Mouse (Mus musculus): ENCODE data around the gene Gm21885. TPM values are rescaled to one million over a fixed set of nuclear protein-coding genes. Genes with fewer than 3 reads are reported as not detected.

Gene Gm21885
- polyA plus RNA-seq, 1 experiment from 2014 or later, result not detected

DNA sequence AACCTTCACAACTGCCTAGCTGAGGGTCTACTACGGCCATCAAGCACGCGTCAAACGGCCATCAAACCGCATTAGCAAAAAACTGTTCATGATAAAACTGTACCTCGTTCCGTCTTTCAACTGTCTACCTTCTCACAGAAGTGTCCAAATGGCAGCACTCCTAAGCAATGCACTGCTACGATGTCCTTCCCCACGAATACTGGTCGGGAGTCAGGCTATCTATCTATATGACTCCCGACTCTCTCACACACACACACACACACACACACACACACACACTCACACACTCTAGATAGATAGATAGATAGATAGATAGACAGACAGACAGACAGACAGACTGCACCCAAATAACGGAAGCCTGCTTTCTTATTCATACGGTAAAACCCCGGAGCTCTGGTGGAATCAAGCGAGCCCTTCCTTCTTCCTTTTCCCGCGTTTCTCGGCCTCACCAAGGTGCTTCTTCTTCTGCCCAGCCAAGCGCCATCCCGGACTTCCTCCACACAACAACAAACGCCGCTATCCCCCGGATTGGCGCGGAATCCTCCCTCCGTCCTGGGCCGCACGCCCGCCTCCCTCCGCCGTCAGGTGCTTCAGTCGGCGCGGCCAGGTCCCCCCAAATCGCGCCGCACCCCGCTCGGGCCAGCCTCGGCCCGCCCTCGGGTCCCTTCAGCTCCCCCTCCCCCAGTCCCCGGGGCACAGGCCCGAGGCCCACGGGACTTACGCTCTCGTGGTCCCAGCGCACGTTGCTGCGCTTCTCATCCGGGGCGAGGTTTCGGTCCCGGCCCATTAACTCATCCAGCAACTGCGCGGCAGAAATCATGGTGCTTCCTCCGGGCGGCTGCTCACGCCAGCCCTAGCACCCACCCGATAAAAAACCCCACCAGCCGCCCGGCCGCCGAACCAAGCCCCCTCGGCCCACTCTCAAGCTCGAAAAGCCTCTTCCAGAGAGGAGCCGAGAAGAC lies 39.6 kb downstream of the Gm21885 start:
- Histone ChIP-seq H3K9ac (ENCODE audit: low read length) (peak overlapping the region; percentile 100), H3K27ac (ENCODE audit: low read length) (peak overlapping the region; percentile 98), H3K4me3 (ENCODE audit: low read length) (peak overlapping the region; percentile 99), H3K27me3 (ENCODE audit: control insufficient read depth, insufficient read depth, low read length) (no peaks in the 10 kb centered on the region), H3K4me2 (ENCODE audit: low read depth, low read length) (peak overlapping the region; percentile 81), H3K36me3 (ENCODE audit: control insufficient read depth, insufficient read depth) (peaks cover 2% of the 10 kb centered on the region; the same call in 1 of the 2 replicates), H3K9me3 (replicated peaks; ENCODE audit: control insufficient read depth, low read length) (no peaks in the 10 kb centered on the region), H3K4me1 (ENCODE audit: control insufficient read depth, insufficient read depth, low read length) (peaks cover 43% of the 10 kb centered on the region)
- under 1% methylated on average over 67 of the region's 67 CpGs for WGBS
- ATAC-seq (replicated peaks; ENCODE audit: extremely low read depth, insufficient read depth, low FRiP score), result peak; percentile 69

DNA sequence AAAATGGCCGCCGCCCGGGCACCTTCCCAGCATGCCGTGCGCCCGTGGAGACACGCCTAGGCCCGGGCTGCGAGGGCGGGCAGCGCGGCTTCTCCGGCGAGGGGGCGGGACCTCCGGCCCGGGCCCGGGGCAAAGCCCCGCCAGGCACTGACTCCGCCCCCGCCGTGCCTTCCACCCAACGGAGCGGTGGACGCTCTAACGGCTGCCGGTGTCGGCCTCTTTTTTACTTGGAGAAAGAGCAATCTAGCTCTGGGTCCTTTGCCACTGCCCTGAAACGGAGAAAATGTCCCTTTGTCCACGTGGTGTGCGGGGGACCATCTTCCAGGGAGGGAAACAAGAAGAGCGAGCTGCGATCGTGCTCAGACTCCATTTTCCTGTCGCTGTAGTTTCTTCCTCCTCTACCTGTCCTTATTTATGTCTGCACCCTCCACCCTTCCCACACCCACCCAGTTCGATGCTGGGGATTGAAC lies 40.3 kb downstream of the Gm21885 start, which contains the start of gene Luc7l3:
Gene Luc7l3, minus strand, starts transcription at position 58 of the 470 bp plus-strand sequence.
- H3K4me3 ChIP-seq (ENCODE audit: low read length), result peak within 1 kb of the TSS; percentile 99
- H3K9ac ChIP-seq (ENCODE audit: low read length), result peak within 1 kb of the TSS; percentile 100
- H3K9me3 ChIP-seq (replicated peaks; ENCODE audit: control insufficient read depth, low read length), result no peaks in the 10 kb centered on the region
- under 1% methylated on average over 36 of the region's 36 CpGs for WGBS
- ATAC-seq (replicated peaks; ENCODE audit: extremely low read depth, insufficient read depth, low FRiP score), result peak; percentile 98
- peak within 1 kb of the TSS; percentile 98 for H3K27ac ChIP-seq (ENCODE audit: low read length)
- H3K4me1 ChIP-seq (ENCODE audit: control insufficient read depth, insufficient read depth, low read length), result peaks cover 38% of the 10 kb centered on the region
- peaks cover 2% of the 10 kb centered on the region; the same call in 1 of the 2 replicates for H3K36me3 ChIP-seq (ENCODE audit: control insufficient read depth, insufficient read depth)
- H3K27me3 ChIP-seq (ENCODE audit: control insufficient read depth, insufficient read depth, low read length), result no peaks in the 10 kb centered on the region
- H3K4me2 ChIP-seq (ENCODE audit: low read depth, low read length), result peak within 1 kb of the TSS; percentile 81

DNA sequence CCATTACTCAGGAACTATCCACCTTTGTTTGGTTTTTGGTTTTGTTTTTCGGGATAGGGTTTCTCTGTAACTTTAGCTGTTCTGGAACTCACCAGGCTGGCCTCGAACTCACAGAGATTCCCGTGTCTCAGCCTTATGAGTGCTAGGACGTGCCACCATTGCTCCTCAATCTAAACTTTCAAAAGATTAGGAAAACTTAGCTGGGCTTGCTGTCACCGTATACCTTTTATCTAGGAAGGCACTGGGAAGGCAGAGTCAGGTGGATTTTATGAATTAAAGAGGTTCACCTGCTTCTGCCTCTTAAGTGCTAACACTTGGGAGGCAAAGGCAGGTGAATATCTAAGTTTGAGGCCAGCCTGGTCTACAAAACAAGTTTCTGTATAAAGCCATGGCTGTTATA lies 41.0 kb downstream of the Gm21885 start:
- peak overlapping the region; percentile 100 for H3K9ac ChIP-seq (ENCODE audit: low read length)
- H3K4me3 ChIP-seq (ENCODE audit: low read length), result peak overlapping the region; percentile 99
- peaks cover 2% of the 10 kb centered on the region; the same call in 1 of the 2 replicates for H3K36me3 ChIP-seq (ENCODE audit: control insufficient read depth, insufficient read depth)
- no peaks in the 10 kb centered on the region for H3K27me3 ChIP-seq (ENCODE audit: control insufficient read depth, insufficient read depth, low read length)
- 41% methylated on average over 5 of the region's 5 CpGs for WGBS
- no peak for ATAC-seq (replicated peaks; ENCODE audit: extremely low read depth, insufficient read depth, low FRiP score)
- peak overlapping the region; percentile 98 for H3K27ac ChIP-seq (ENCODE audit: low read length)
- peaks cover 33% of the 10 kb centered on the region for H3K4me1 ChIP-seq (ENCODE audit: control insufficient read depth, insufficient read depth, low read length)
- H3K4me2 ChIP-seq (ENCODE audit: low read depth, low read length), result peak overlapping the region; percentile 78
- H3K9me3 ChIP-seq (replicated peaks; ENCODE audit: control insufficient read depth, low read length), result no peaks in the 10 kb centered on the region

DNA sequence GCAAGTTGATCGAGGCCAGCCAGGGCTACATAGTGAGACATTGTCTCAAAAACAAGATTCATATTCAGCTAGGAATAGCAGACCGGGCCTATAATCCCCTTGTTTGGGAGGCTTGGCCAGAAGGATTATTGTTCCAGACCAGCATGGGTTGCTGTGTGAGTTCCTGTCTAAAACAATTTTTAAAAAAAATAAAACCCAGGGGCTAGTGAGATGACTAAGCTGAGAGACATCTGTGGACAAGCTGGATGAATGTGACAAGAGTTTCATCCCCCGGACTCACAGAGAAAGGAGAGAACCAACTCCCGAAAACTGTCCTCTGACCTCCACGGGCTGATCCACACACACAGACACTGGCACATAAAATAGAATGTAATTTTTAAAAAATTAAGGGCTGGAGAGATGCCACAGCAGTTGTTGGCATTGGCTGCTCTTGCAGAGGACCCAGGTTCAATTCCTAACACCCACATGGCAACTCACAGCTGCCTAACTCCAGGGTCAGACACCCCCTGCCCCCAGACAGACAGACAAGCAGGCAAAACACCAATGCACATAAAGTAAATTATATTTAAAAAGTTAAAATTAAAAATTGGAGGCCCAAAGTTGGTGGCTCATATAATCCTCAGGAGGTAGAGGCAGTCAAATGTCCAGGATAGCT lies 41.7 kb downstream of the Gm21885 start:
- no peaks in the 10 kb centered on the region for H3K27me3 ChIP-seq (ENCODE audit: control insufficient read depth, insufficient read depth, low read length)
- ATAC-seq (replicated peaks; ENCODE audit: extremely low read depth, insufficient read depth, low FRiP score), result no peak
- H3K9me3 ChIP-seq (replicated peaks; ENCODE audit: control insufficient read depth, low read length), result no peaks in the 10 kb centered on the region
- no peak overlapping the region for H3K4me3 ChIP-seq (ENCODE audit: low read length)
- no peak overlapping the region for H3K4me2 ChIP-seq (ENCODE audit: low read depth, low read length)
- 78% methylated on average over 5 of the region's 5 CpGs for WGBS
- H3K9ac ChIP-seq (ENCODE audit: low read length), result no peak overlapping the region
- H3K36me3 ChIP-seq (ENCODE audit: control insufficient read depth, insufficient read depth), result peaks cover 2% of the 10 kb centered on the region; the same call in 1 of the 2 replicates
- peaks cover 26% of the 10 kb centered on the region for H3K4me1 ChIP-seq (ENCODE audit: control insufficient read depth, insufficient read depth, low read length)
- H3K27ac ChIP-seq (ENCODE audit: low read length), result no peak overlapping the region

DNA sequence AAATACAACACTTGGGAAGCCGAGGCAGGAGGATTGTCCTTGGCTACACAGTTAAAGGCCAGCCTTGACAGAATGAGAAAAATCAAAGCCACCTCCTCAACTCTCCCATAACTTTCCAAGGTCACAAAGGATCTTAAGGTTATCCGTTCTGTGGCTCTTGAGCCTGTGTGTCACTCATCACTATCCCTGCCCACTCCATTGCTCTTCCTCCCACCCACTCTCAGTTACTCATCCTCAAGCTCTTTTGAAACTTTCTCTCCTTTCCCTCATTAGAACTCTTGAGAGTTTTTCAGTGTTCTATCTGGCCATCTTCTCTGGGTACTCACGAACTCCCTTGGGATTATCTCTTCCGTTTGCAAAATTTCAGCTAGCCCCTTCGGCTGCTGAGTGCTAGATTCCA lies 42.9 kb downstream of the Gm21885 start:
- H3K27me3 ChIP-seq (ENCODE audit: control insufficient read depth, insufficient read depth, low read length), result no peaks in the 10 kb centered on the region
- H3K9ac ChIP-seq (ENCODE audit: low read length), result no peak overlapping the region
- peaks cover 25% of the 10 kb centered on the region for H3K4me1 ChIP-seq (ENCODE audit: control insufficient read depth, insufficient read depth, low read length)
- H3K4me2 ChIP-seq (ENCODE audit: low read depth, low read length), result no peak overlapping the region
- 71% methylated on average over 5 of the region's 5 CpGs for WGBS
- H3K4me3 ChIP-seq (ENCODE audit: low read length), result no peak overlapping the region
- H3K27ac ChIP-seq (ENCODE audit: low read length), result no peak overlapping the region
- no peak for ATAC-seq (replicated peaks; ENCODE audit: extremely low read depth, insufficient read depth, low FRiP score)
- H3K9me3 ChIP-seq (replicated peaks; ENCODE audit: control insufficient read depth, low read length), result no peaks in the 10 kb centered on the region
- no peaks in the 10 kb centered on the region for H3K36me3 ChIP-seq (ENCODE audit: control insufficient read depth, insufficient read depth)

GRCm38 (mm10) chr11:94326961-94327411 lies 45.3 kb downstream of the Gm21885 start:
- WGBS, result 6% methylated on average over 10 of the region's 10 CpGs
- ATAC-seq (replicated peaks; ENCODE audit: extremely low read depth, insufficient read depth, low FRiP score), result 0 out of 2 replicates have a peak, but pooled peaks have one; percentile 15

GRCm38 (mm10) chr11:94327693-94328643 lies 46.3 kb downstream of the Gm21885 start, which contains the start of gene Ankrd40:
Gene Ankrd40 (plus strand): TSS chr11:94328001.
- H3K36me3 ChIP-seq (ENCODE audit: control insufficient read depth, insufficient read depth), result no peaks in the 10 kb centered on the region
- peak within 1 kb of the TSS; percentile 85 for H3K4me3 ChIP-seq (ENCODE audit: low read length)
- H3K4me1 ChIP-seq (ENCODE audit: control insufficient read depth, insufficient read depth, low read length), result peaks cover 19% of the 10 kb centered on the region
- under 1% methylated on average over 73 of the region's 78 CpGs for WGBS
- H3K27me3 ChIP-seq (ENCODE audit: control insufficient read depth, insufficient read depth, low read length), result no peaks in the 10 kb centered on the region
- H3K9me3 ChIP-seq (replicated peaks; ENCODE audit: control insufficient read depth, low read length), result no peaks in the 10 kb centered on the region
- peak; percentile 91 for ATAC-seq (replicated peaks; ENCODE audit: extremely low read depth, insufficient read depth, low FRiP score)
- H3K4me2 ChIP-seq (ENCODE audit: low read depth, low read length), result peak within 1 kb of the TSS; percentile 69
- H3K9ac ChIP-seq (ENCODE audit: low read length), result peak within 1 kb of the TSS; percentile 97
- peak within 1 kb of the TSS; percentile 99 for H3K27ac ChIP-seq (ENCODE audit: low read length)

More at GRCm38 (mm10) chr11:94326961-94327411, 45.3 kb downstream of the Gm21885 start:
- Histone ChIP-seq H3K36me3 (ENCODE audit: control insufficient read depth, insufficient read depth) (no peaks in the 10 kb centered on the region), H3K4me2 (ENCODE audit: low read depth, low read length) (peak overlapping the region; percentile 69), H3K4me3 (ENCODE audit: low read length) (no peak overlapping the region; the same call in 1 of the 2 replicates), H3K4me1 (ENCODE audit: control insufficient read depth, insufficient read depth, low read length) (peaks cover 23% of the 10 kb centered on the region), H3K9me3 (replicated peaks; ENCODE audit: control insufficient read depth, low read length) (no peaks in the 10 kb centered on the region), H3K27me3 (ENCODE audit: control insufficient read depth, insufficient read depth, low read length) (no peaks in the 10 kb centered on the region), H3K9ac (ENCODE audit: low read length) (peak overlapping the region; percentile 97), H3K27ac (ENCODE audit: low read length) (peak overlapping the region; percentile 99)

DNA sequence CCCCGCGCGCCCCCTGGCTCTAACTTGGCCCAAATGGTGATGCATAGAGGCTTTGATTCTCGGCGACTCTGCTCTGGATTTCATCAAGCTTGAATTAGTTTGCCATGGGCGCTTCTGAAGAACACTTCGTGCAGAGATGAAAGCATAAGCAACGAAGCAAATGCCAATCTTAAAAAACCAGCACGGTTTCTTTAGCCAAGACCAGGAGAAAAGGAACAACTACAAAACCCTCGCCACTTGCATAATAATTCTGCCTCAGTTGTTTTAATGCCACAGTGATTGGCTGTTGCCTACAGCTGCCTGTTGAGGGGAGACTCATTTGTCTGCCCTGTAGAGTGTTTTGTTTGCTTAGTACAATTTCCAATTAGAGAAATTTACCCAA lies 47.0 kb downstream of the Gm21885 start:
- peak overlapping the region; percentile 99 for H3K27ac ChIP-seq (ENCODE audit: low read length)
- H3K4me3 ChIP-seq (ENCODE audit: low read length), result peak overlapping the region; percentile 85
- H3K9me3 ChIP-seq (replicated peaks; ENCODE audit: control insufficient read depth, low read length), result no peaks in the 10 kb centered on the region
- peak overlapping the region; percentile 97 for H3K9ac ChIP-seq (ENCODE audit: low read length)
- WGBS, result 3% methylated on average over 10 of the region's 10 CpGs
- H3K36me3 ChIP-seq (ENCODE audit: control insufficient read depth, insufficient read depth), result no peaks in the 10 kb centered on the region
- ATAC-seq (replicated peaks; ENCODE audit: extremely low read depth, insufficient read depth, low FRiP score), result no peak
- H3K4me2 ChIP-seq (ENCODE audit: low read depth, low read length), result peak overlapping the region; percentile 65
- no peaks in the 10 kb centered on the region for H3K27me3 ChIP-seq (ENCODE audit: control insufficient read depth, insufficient read depth, low read length)
- peaks cover 21% of the 10 kb centered on the region for H3K4me1 ChIP-seq (ENCODE audit: control insufficient read depth, insufficient read depth, low read length)
